Comparison of ENCODE assay signal across 21 mouse cellular contexts in genomic region chr2:75351965-75352364, GRCm38 (mm10).
DNase-seq lines count a peak whose midpoint lies in the region; ATAC-seq and TF ChIP-seq lines count a peak whose summit lies in the region.
"Had no signal": no experiment of that assay in that cellular context is flagged by ENCODE, and none has a peak within 500 bp of the region (broad histone marks: within the 10 kb centered on the region; RNA-seq: fewer than 3 reads in every experiment).

No protein-coding gene starts in this region.

- WGBS in forebrain, embryonic 12.5 days: 89% methylated on average over 5 of the region's 5 CpGs
- 88% methylated on average over 5 of the region's 5 CpGs for WGBS in forebrain, postnatal 0 days
- WGBS in hindbrain, embryonic 13.5 days: 87% methylated on average over 5 of the region's 5 CpGs
- 98% methylated on average over 5 of the region's 5 CpGs for WGBS in hindbrain, embryonic 11.5 days
- WGBS in neural tube, embryonic 13.5 days: 87% methylated on average over 5 of the region's 5 CpGs
- 91% methylated on average over 5 of the region's 5 CpGs for WGBS in neural tube, embryonic 15.5 days
- 87% methylated on average over 5 of the region's 5 CpGs for WGBS in midbrain, embryonic 16.5 days
- WGBS in kidney, adult 2 months: 94% methylated on average over 5 of the region's 5 CpGs

- no peak for DNase-seq in forebrain, postnatal 0 days
- DNase-seq in hindbrain, embryonic 11.5 days (ENCODE audit: low spot score): no peak
- no peak for DNase-seq in kidney, adult 2 months
- DNase-seq: adrenal gland, adult 8-10 months; B cell, adult 2 months; cerebellum, adult 11 months; cerebellum, adult 8-10 months; cerebellum, postnatal 14 days; gastrocnemius, adult 2 months; gastrocnemius, postnatal 25 days; heart, postnatal 36 days had no signal

- no peak for TF ChIP-seq CTCF in forebrain, postnatal 0 days (IDR thresholded peaks at IDR 0.05; ENCODE audit: low read depth)
- no peak for TF ChIP-seq CTCF in kidney, adult 2 months (conservative IDR thresholded peaks at IDR 0.05; ENCODE audit: insufficient read depth, insufficient read length, low read depth, low read length)

- H3K4me3 ChIP-seq in forebrain, embryonic 12.5 days (replicated peaks): no peak overlapping the region
- no peak overlapping the region for H3K4me3 ChIP-seq in forebrain, postnatal 0 days (ENCODE audit: low read depth, low read length)
- H3K4me3 ChIP-seq in hindbrain, embryonic 13.5 days: no peak overlapping the region
- H3K4me3 ChIP-seq in hindbrain, embryonic 11.5 days (ENCODE audit: low read depth, low read length): no peak overlapping the region
- no peak overlapping the region for H3K4me3 ChIP-seq in neural tube, embryonic 13.5 days
- H3K4me3 ChIP-seq in neural tube, embryonic 15.5 days (replicated peaks): no peak overlapping the region
- H3K4me3 ChIP-seq in midbrain, embryonic 16.5 days (ENCODE audit: low read depth, low read length): no peak overlapping the region
- H3K4me3 ChIP-seq in kidney, adult 2 months (ENCODE audit: insufficient read depth, low read depth, low read length): no peak overlapping the region
- H3K4me3 ChIP-seq: embryonic facial prominence, embryonic 12.5 days; gastrocnemius, adult 2 months; heart, embryonic 12.5 days had no signal

- no peak overlapping the region for H3K9ac ChIP-seq in forebrain, embryonic 12.5 days
- no peak overlapping the region for H3K9ac ChIP-seq in forebrain, postnatal 0 days
- H3K9ac ChIP-seq in hindbrain, embryonic 13.5 days: no peak overlapping the region
- no peak overlapping the region for H3K9ac ChIP-seq in hindbrain, embryonic 11.5 days (ENCODE audit: low read depth, low read length)
- H3K9ac ChIP-seq in neural tube, embryonic 13.5 days: no peak overlapping the region
- no peak overlapping the region for H3K9ac ChIP-seq in neural tube, embryonic 15.5 days (replicated peaks)
- no peak overlapping the region for H3K9ac ChIP-seq in midbrain, embryonic 16.5 days (ENCODE audit: low read depth, low read length)
- H3K9ac ChIP-seq: embryonic facial prominence, embryonic 12.5 days; heart, embryonic 12.5 days had no signal

- no peaks in the 10 kb centered on the region for H3K36me3 ChIP-seq in forebrain, embryonic 12.5 days (replicated peaks)
- no peaks in the 10 kb centered on the region for H3K36me3 ChIP-seq in forebrain, postnatal 0 days (ENCODE audit: insufficient read depth)
- H3K36me3 ChIP-seq in hindbrain, embryonic 13.5 days: no peaks in the 10 kb centered on the region
- no peaks in the 10 kb centered on the region for H3K36me3 ChIP-seq in hindbrain, embryonic 11.5 days (ENCODE audit: control insufficient read depth, insufficient read depth, low read length)
- H3K36me3 ChIP-seq in neural tube, embryonic 13.5 days: no peaks in the 10 kb centered on the region
- H3K36me3 ChIP-seq in neural tube, embryonic 15.5 days: no peaks in the 10 kb centered on the region
- H3K36me3 ChIP-seq in midbrain, embryonic 16.5 days (ENCODE audit: control insufficient read depth, insufficient read depth, low read length): no peaks in the 10 kb centered on the region
- H3K36me3 ChIP-seq in kidney, adult 2 months (ENCODE audit: control insufficient read depth, insufficient read depth, low read length): no peaks in the 10 kb centered on the region
- H3K36me3 ChIP-seq: embryonic facial prominence, embryonic 12.5 days; G1E; heart, embryonic 12.5 days had no signal

- H3K9me3 ChIP-seq in forebrain, embryonic 12.5 days: no peaks in the 10 kb centered on the region
- no peaks in the 10 kb centered on the region for H3K9me3 ChIP-seq in forebrain, postnatal 0 days (ENCODE audit: low read length)
- H3K9me3 ChIP-seq in hindbrain, embryonic 13.5 days: no peaks in the 10 kb centered on the region
- no peaks in the 10 kb centered on the region for H3K9me3 ChIP-seq in hindbrain, embryonic 11.5 days (ENCODE audit: control insufficient read depth, low read length)
- no peaks in the 10 kb centered on the region for H3K9me3 ChIP-seq in neural tube, embryonic 13.5 days
- H3K9me3 ChIP-seq in neural tube, embryonic 15.5 days (replicated peaks): no peaks in the 10 kb centered on the region
- H3K9me3 ChIP-seq in midbrain, embryonic 16.5 days (replicated peaks; ENCODE audit: control insufficient read depth, low read length, poor library complexity, severe bottlenecking): no peaks in the 10 kb centered on the region
- H3K9me3 ChIP-seq: embryonic facial prominence, embryonic 12.5 days; G1E; heart, embryonic 12.5 days had no signal

- no peaks in the 10 kb centered on the region for H3K27me3 ChIP-seq in forebrain, embryonic 12.5 days
- H3K27me3 ChIP-seq in forebrain, postnatal 0 days (ENCODE audit: insufficient read depth, low read length): no peaks in the 10 kb centered on the region
- H3K27me3 ChIP-seq in hindbrain, embryonic 13.5 days: no peaks in the 10 kb centered on the region
- H3K27me3 ChIP-seq in hindbrain, embryonic 11.5 days (ENCODE audit: control insufficient read depth, insufficient read depth, low read length): no peaks in the 10 kb centered on the region
- no peaks in the 10 kb centered on the region for H3K27me3 ChIP-seq in neural tube, embryonic 13.5 days
- H3K27me3 ChIP-seq in neural tube, embryonic 15.5 days (replicated peaks): no peaks in the 10 kb centered on the region
- no peaks in the 10 kb centered on the region for H3K27me3 ChIP-seq in midbrain, embryonic 16.5 days (ENCODE audit: control insufficient read depth, insufficient read depth, low read depth, low read length)
- H3K27me3 ChIP-seq in kidney, adult 2 months (replicated peaks; ENCODE audit: control insufficient read depth, insufficient read depth, low read length): no peaks in the 10 kb centered on the region
- H3K27me3 ChIP-seq: embryonic facial prominence, embryonic 12.5 days; heart, embryonic 12.5 days had no signal

- peak overlapping the region; percentile 46; the same call in 1 of the 2 replicates for H3K27ac ChIP-seq in forebrain, embryonic 12.5 days
- H3K27ac ChIP-seq in forebrain, postnatal 0 days (ENCODE audit: low read depth, low read length): no peak overlapping the region
- H3K27ac ChIP-seq in hindbrain, embryonic 13.5 days: peak overlapping the region; percentile 61
- H3K27ac ChIP-seq in hindbrain, embryonic 11.5 days (ENCODE audit: low read depth, low read length): no peak overlapping the region
- H3K27ac ChIP-seq in neural tube, embryonic 13.5 days (replicated peaks): peak overlapping the region; percentile 1; the same call in 1 of the 2 replicates
- no peak overlapping the region for H3K27ac ChIP-seq in neural tube, embryonic 15.5 days (replicated peaks)
- H3K27ac ChIP-seq in midbrain, embryonic 16.5 days (ENCODE audit: low read length): peak overlapping the region; percentile 74
- no peak overlapping the region for H3K27ac ChIP-seq in kidney, adult 2 months (ENCODE audit: insufficient read depth, low read depth, low read length)
- H3K27ac ChIP-seq: embryonic facial prominence, embryonic 12.5 days; gastrocnemius, adult 2 months had no signal

- no peak for ATAC-seq in forebrain, embryonic 12.5 days (ENCODE audit: low FRiP score)
- no peak for ATAC-seq in forebrain, postnatal 0 days
- ATAC-seq in hindbrain, embryonic 13.5 days (ENCODE audit: low FRiP score): peak; percentile 57; the same call in 1 of the 2 replicates
- ATAC-seq in hindbrain, embryonic 11.5 days (ENCODE audit: low FRiP score): no peak
- ATAC-seq in neural tube, embryonic 13.5 days (ENCODE audit: low read depth): peak; percentile 62; the same call in 1 of the 2 replicates
- no peak for ATAC-seq in neural tube, embryonic 15.5 days (ENCODE audit: low FRiP score)
- ATAC-seq in midbrain, embryonic 16.5 days: no peak; the same call in 1 of the 2 replicates
- ATAC-seq: CD4-positive, CD25-positive, alpha-beta regulatory T cell, adult 4 months; forebrain, embryonic 16.5 days had no signal

- H3K4me2 ChIP-seq in forebrain, embryonic 12.5 days: no peak overlapping the region
- H3K4me2 ChIP-seq in forebrain, postnatal 0 days (ENCODE audit: low read depth): no peak overlapping the region
- no peak overlapping the region for H3K4me2 ChIP-seq in hindbrain, embryonic 13.5 days
- H3K4me2 ChIP-seq in hindbrain, embryonic 11.5 days (replicated peaks; ENCODE audit: low read depth, low read length): no peak overlapping the region
- no peak overlapping the region for H3K4me2 ChIP-seq in neural tube, embryonic 13.5 days
- no peak overlapping the region for H3K4me2 ChIP-seq in neural tube, embryonic 15.5 days
- no peak overlapping the region for H3K4me2 ChIP-seq in midbrain, embryonic 16.5 days (ENCODE audit: low read length)
- H3K4me2 ChIP-seq: embryonic facial prominence, embryonic 12.5 days; heart, embryonic 12.5 days had no signal

- peaks cover 13% of the 10 kb centered on the region for H3K4me1 ChIP-seq in forebrain, embryonic 12.5 days
- no peaks in the 10 kb centered on the region for H3K4me1 ChIP-seq in forebrain, postnatal 0 days (ENCODE audit: insufficient read depth)
- peaks cover 23% of the 10 kb centered on the region for H3K4me1 ChIP-seq in hindbrain, embryonic 13.5 days (replicated peaks)
- no peaks in the 10 kb centered on the region for H3K4me1 ChIP-seq in hindbrain, embryonic 11.5 days (replicated peaks; ENCODE audit: control insufficient read depth, insufficient read depth, low read length)
- peaks cover 33% of the 10 kb centered on the region for H3K4me1 ChIP-seq in neural tube, embryonic 13.5 days (replicated peaks)
- H3K4me1 ChIP-seq in neural tube, embryonic 15.5 days: peaks cover 22% of the 10 kb centered on the region
- H3K4me1 ChIP-seq in midbrain, embryonic 16.5 days (ENCODE audit: control insufficient read depth, insufficient read depth, low read length): peaks cover 8% of the 10 kb centered on the region; the same call in 1 of the 2 replicates
- no peaks in the 10 kb centered on the region for H3K4me1 ChIP-seq in kidney, adult 2 months (ENCODE audit: control insufficient read depth, insufficient read depth, low read length)
- H3K4me1 ChIP-seq: embryonic facial prominence, embryonic 12.5 days had no signal

- no peak for TF ChIP-seq POLR2A in kidney, adult 2 months (IDR thresholded peaks at IDR 0.05; ENCODE audit: low read depth, low read length)

Comparison
In these comparisons a context has a peak if more than half of its experiments do, and no peak if none do; other contexts are left out.
1. ATAC-seq: peak in hindbrain, embryonic 13.5 days (single experiment) and neural tube, embryonic 13.5 days (single experiment); none in forebrain, embryonic 12.5 days (single experiment), forebrain, postnatal 0 days (single experiment), hindbrain, embryonic 11.5 days (single experiment), neural tube, embryonic 15.5 days (single experiment) and midbrain, embryonic 16.5 days (single experiment).
2. H3K27ac ChIP-seq: peak in forebrain, embryonic 12.5 days (single experiment), hindbrain, embryonic 13.5 days (single experiment), neural tube, embryonic 13.5 days (single experiment) and midbrain, embryonic 16.5 days (single experiment); none in forebrain, postnatal 0 days (single experiment), hindbrain, embryonic 11.5 days (single experiment), neural tube, embryonic 15.5 days (single experiment) and kidney, adult 2 months (single experiment).